Comparison of ENCODE assay signal across 22 mouse cellular contexts in genomic region chr17:50410296-50410695, GRCm38 (mm10).
DNase-seq lines count a peak whose midpoint lies in the region; ATAC-seq and TF ChIP-seq lines count a peak whose summit lies in the region.
"Had no signal": no experiment of that assay in that cellular context is flagged by ENCODE, and none has a peak within 500 bp of the region (broad histone marks: within the 10 kb centered on the region; RNA-seq: fewer than 3 reads in every experiment).

No protein-coding gene starts in this region.

- TF ChIP-seq POLR2A in heart, adult 2 months (IDR thresholded peaks at IDR 0.05; ENCODE audit: insufficient read depth, low read depth, low read length), result no peak

- ATAC-seq in frontal cortex, adult (ENCODE audit: low TSS enrichment), result peak; percentile 27; the same call in 1 of the 2 replicates
- peak; percentile 2; the same call in 1 of the 2 replicates for ATAC-seq in granulocyte monocyte progenitor cell, adult 5-6 weeks (replicated peaks; ENCODE audit: poor library complexity, severe bottlenecking)
- ATAC-seq: activated CD4-positive, CD25-positive, alpha-beta regulatory T cell, adult 4 months; CD4-positive, CD25-positive, alpha-beta regulatory T cell, adult 4 months; Patski had no signal

- no peak overlapping the region for H3K9ac ChIP-seq in heart, adult 2 months (ENCODE audit: low read depth, low read length)

- no peaks in the 10 kb centered on the region; the same call in 1 of the 2 replicates for H3K4me1 ChIP-seq in heart, adult 2 months (ENCODE audit: control insufficient read depth, insufficient read depth, low read length)

- H3K4me3 ChIP-seq in heart, adult 2 months, result no peak overlapping the region
- no peak overlapping the region for H3K4me3 ChIP-seq in layer of hippocampus, adult 2 months

- no peak for TF ChIP-seq EP300 in heart, adult 2 months (IDR thresholded peaks at IDR 0.05; ENCODE audit: insufficient read depth, low read depth, low read length)

- intact Hi-C loops in heart, adult 2 months (cut with DNase I), result no loop called here

- H3K36me3 ChIP-seq in heart, adult 2 months (ENCODE audit: control insufficient read depth, insufficient read depth, low read length), result no peaks in the 10 kb centered on the region
- H3K36me3 ChIP-seq: G1E had no signal

- DNase-seq in frontal cortex, postnatal 25 days (ENCODE audit: low spot score in 2 of 2), result no peak
- DNase-seq in heart, adult 11 months, result peak; percentile 75
- no peak for DNase-seq in heart, adult 2 months
- DNase-seq in brain, adult 2 months (ENCODE audit: low read depth, low spot score), result peak; percentile 48
- DNase-seq in layer of hippocampus, adult 2 months (ENCODE audit: low spot score in 2 of 2), result no peak
- DNase-seq in cerebellum, adult 8-10 months, result no peak
- DNase-seq: adrenal gland, adult 2 months; adrenal gland, adult 8-10 months; adrenal gland, postnatal 10 days; adrenal gland, postnatal 14 days; adrenal gland, postnatal 25 days; adrenal gland, postnatal 36 days; cerebellum, adult 11 months; cerebellum, adult 11-12 months; cerebellum, adult 18-20 months had no signal

- no peaks in the 10 kb centered on the region for H3K79me2 ChIP-seq in heart, adult 2 months (replicated peaks; ENCODE audit: control insufficient read depth, insufficient read depth, low read length)

- TF ChIP-seq CTCF in heart, adult 2 months (IDR thresholded peaks at IDR 0.05), result no peak
- no peak for TF ChIP-seq CTCF in layer of hippocampus, adult 2 months (conservative IDR thresholded peaks at IDR 0.05)

- no peaks in the 10 kb centered on the region for H3K27me3 ChIP-seq in heart, adult 2 months (ENCODE audit: control insufficient read depth, insufficient read depth, low read length)
- H3K27me3 ChIP-seq: CH12.LX had no signal

- no peak overlapping the region for H3K27ac ChIP-seq in heart, adult 2 months
- H3K27ac ChIP-seq in layer of hippocampus, adult 2 months, result no peak overlapping the region

- WGBS in heart, adult 2 months, result 90% methylated on average over 3 of the region's 3 CpGs

Comparison
In these comparisons a context has a peak if more than half of its experiments do, and no peak if none do; other contexts are left out.
1. DNase-seq: peak in heart, adult 11 months (single experiment) and brain, adult 2 months (single experiment); none in frontal cortex, postnatal 25 days (0 of 2), heart, adult 2 months (0 of 2), layer of hippocampus, adult 2 months (0 of 2) and cerebellum, adult 8-10 months (single experiment).